Mouse (Mus musculus) liver (tissue): Measurements from ENCODE around the gene Arl5a.

Source experiments
- DNase-seq: peaks from one replicate; pipeline ENCODE4 v3.0.0-alpha.2; 2020; ENCODE audit warnings: mixed read lengths

The Arl5a gene

GRCm38 (mm10) chr2:52424747-52425522 lies at the start of gene Arl5a:
Gene Arl5a, minus strand, starts transcription at chr2:52424901.
- DNase-seq: peak; percentile 96

GRCm38 (mm10) chr2:52471545-52472291 lies 47.0 kb upstream of the Arl5a start:
- DNase-seq: no peak

- no peak for DNase-seq
Observed at GRCm38 (mm10) chr2:52470044-52470560, 45.4 kb upstream of the Arl5a start.

GRCm38 (mm10) chr2:52467629-52468028 lies 42.9 kb upstream of the Arl5a start:
- DNase-seq: no peak

GRCm38 (mm10) chr2:52461206-52461967 lies 36.7 kb upstream of the Arl5a start:
- no peak for DNase-seq

GRCm38 (mm10) chr2:52455606-52456479 lies 31.1 kb upstream of the Arl5a start:
- DNase-seq: no peak

GRCm38 (mm10) chr2:52449818-52450217 lies 25.1 kb upstream of the Arl5a start:
- no peak for DNase-seq

- peak; percentile 55 for DNase-seq
Observed at GRCm38 (mm10) chr2:52448916-52449315, 24.2 kb upstream of the Arl5a start.

GRCm38 (mm10) chr2:52446648-52447047 lies 21.9 kb upstream of the Arl5a start:
- peak; percentile 18 for DNase-seq

- no peak for DNase-seq
Observed at GRCm38 (mm10) chr2:52442125-52442524, 17.4 kb upstream of the Arl5a start.

GRCm38 (mm10) chr2:52440420-52441015 lies 15.8 kb upstream of the Arl5a start:
- no peak for DNase-seq

GRCm38 (mm10) chr2:52438437-52438836 lies 13.7 kb upstream of the Arl5a start:
- DNase-seq: no peak

- no peak for DNase-seq
Observed at GRCm38 (mm10) chr2:52438013-52438412, 13.3 kb upstream of the Arl5a start.

- DNase-seq: no peak
Observed at GRCm38 (mm10) chr2:52435919-52436632, 11.4 kb upstream of the Arl5a start.

GRCm38 (mm10) chr2:52433365-52433764 lies 8.7 kb upstream of the Arl5a start:
- no peak for DNase-seq

GRCm38 (mm10) chr2:52427383-52427782 lies 2.7 kb upstream of the Arl5a start:
- DNase-seq: no peak

- no peak for DNase-seq
Observed at GRCm38 (mm10) chr2:52426041-52426440, 1.3 kb upstream of the Arl5a start.

GRCm38 (mm10) chr2:52425523-52425795 lies 758 bp upstream of the Arl5a start:
- peak; percentile 20 for DNase-seq

- peak; percentile 74 for DNase-seq
Observed at GRCm38 (mm10) chr2:52424248-52424728, 413 bp downstream of the Arl5a start.

- peak; percentile 30 for DNase-seq
Observed at GRCm38 (mm10) chr2:52423611-52424247, 972 bp downstream of the Arl5a start.
